Mouse (Mus musculus) kidney, adult 2 months (tissue): Measurements from ENCODE around the gene Nek2.

ENCODE experiments used
- CTCF ChIP-seq: fragments of 200-500 bp; conservative IDR thresholded peaks from 2 replicates; pipeline ENCODE4 v1.5.1; 2011; ENCODE audit warnings: low read depth, mild to moderate bottlenecking, control low read depth, low read length, moderate library complexity, mixed read lengths; ENCODE audit not compliant: insufficient read depth, insufficient read length
- POLR2A ChIP-seq: fragments of 200-500 bp; IDR thresholded peaks from one replicate; pipeline ENCODE4 v1.6.1; 2011; ENCODE audit warnings: low read depth, low read length, control low read depth

DNA sequence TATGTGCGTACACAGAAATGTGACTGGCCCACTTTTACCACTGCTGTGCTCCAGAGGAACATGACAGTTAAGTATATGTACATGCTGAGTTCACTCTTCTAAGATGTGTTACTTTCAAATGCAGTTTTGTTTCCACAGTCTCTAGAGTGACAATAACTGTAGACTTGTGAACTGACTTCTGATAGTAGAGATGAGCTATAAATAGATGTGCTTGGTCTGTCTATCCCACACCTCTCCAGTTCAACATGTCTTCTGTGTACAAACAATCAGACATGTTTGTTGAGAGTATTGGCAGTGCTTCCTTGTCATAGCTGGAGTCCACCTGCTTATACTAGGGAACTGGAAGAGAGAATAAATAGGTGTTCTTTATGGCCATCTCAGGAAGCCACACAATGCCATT, 40.8 kb upstream of the Nek2 start:
- no peak for TF ChIP-seq CTCF
- TF ChIP-seq POLR2A: no peak
